Mouse (Mus musculus) stomach, postnatal 0 days (tissue): ENCODE results near the gene Slc4a10. TPM values are rescaled to one million over a fixed set of nuclear protein-coding genes. Genes with fewer than 3 reads are reported as not detected.

ENCODE experiments used
- ATAC-seq: fragments of 200-750 bp; cut with Nextera tagmentation; 2 replicates; pipeline ENCODE4 v1.8.0; 2017; ENCODE audit not compliant: low FRiP score, low TSS enrichment
- DNase-seq: peaks from one replicate; pipeline ENCODE4 v3.0.0-alpha.2; 2016; ENCODE audit warnings: low spot score
- H3K27ac ChIP-seq: fragments of 300-500 bp; sonication (generic); replicated peaks from 2 replicates; pipeline ENCODE4 v1.5.1; 2014; ENCODE audit warnings: mild to moderate bottlenecking, control low read depth
- H3K27me3 ChIP-seq: fragments of 300-500 bp; sonication (generic); 2 replicates; pipeline ENCODE4 v1.6.1; 2014; ENCODE audit warnings: low read length; ENCODE audit not compliant: control insufficient read depth, insufficient read depth
- H3K36me3 ChIP-seq: fragments of 300-500 bp; sonication (generic); 2 replicates; pipeline ENCODE4 v1.6.1; 2014; ENCODE audit warnings: low read length, mixed read lengths; ENCODE audit not compliant: control insufficient read depth, insufficient read depth
- H3K4me1 ChIP-seq: fragments of 300-500 bp; sonication (generic); replicated peaks from 2 replicates; pipeline ENCODE4 v1.6.1; 2014; ENCODE audit warnings: antibody characterized with exemption; ENCODE audit not compliant: control insufficient read depth, insufficient read depth
- H3K4me2 ChIP-seq: fragments of 300-500 bp; sonication (generic); replicated peaks from 2 replicates; pipeline ENCODE4 v1.6.1; 2014; ENCODE audit warnings: low read depth, mild to moderate bottlenecking, control low read depth, moderate library complexity
- H3K4me3 ChIP-seq: fragments of 300-500 bp; sonication (generic); 2 replicates; pipeline ENCODE4 v1.5.1; 2014; ENCODE audit warnings: low read depth, low read length, control low read depth
- H3K9ac ChIP-seq: fragments of 300-500 bp; sonication (generic); 2 replicates; pipeline ENCODE4 v1.6.1; 2014; ENCODE audit warnings: mild to moderate bottlenecking, low read length, control low read depth, mixed read lengths
- H3K9me3 ChIP-seq: fragments of 300-500 bp; sonication (generic); 2 replicates; pipeline ENCODE4 v1.6.1; 2016; ENCODE audit warnings: low read length; ENCODE audit not compliant: control insufficient read depth
- CTCF ChIP-seq: IDR thresholded peaks from 2 replicates; pipeline ENCODE4 v1.5.1; 2016; ENCODE audit warnings: antibody characterized with exemption, low read depth, mild to moderate bottlenecking, moderate library complexity
- EP300 ChIP-seq: optimal IDR thresholded peaks from 2 replicates; pipeline ENCODE3; 2016; ENCODE audit warnings: antibody characterized with exemption
- WGBS: fragments of 180-500 bp; shearing (Covaris S2); extraction: QIAGEN DNeasy Blood & Tissue Kit; methylation state at CpG from one replicate; pipeline ENCODE4 v1.1.7; 2014; 5-methylcytosine and 5-hydroxymethylcytosine counted together
- polyA plus RNA-seq: library from polyadenylated mRNA; unstranded; fragments of >200 nt; fragmentation: Nextera tagmentation; extraction: Ambion mirVana; gene quantifications from 2 replicates; pipeline ENCODE4 v1.2.1, GENCODE M21; 2015

Slc4a10 gene
- polyA plus RNA-seq, 1 experiment from 2014 or later: 0.16 TPM

DNA sequence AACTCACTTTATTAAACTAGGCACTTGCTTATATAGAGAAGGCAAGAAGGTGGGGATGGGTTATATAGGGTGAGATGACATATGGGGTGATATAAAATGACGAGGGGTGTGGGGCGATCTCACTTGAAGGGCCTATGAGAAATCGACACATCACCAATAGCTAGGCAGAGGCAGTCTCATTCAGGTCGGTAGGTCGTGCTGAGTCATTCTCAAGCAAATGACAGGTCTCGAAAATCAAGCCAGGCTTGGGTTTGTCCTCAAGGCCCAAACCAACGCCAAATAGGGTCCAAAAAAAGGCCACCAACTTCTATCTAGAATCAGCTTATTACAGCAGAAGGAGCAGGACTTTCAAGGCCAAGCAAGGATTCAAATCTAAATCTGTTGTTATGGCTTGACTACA lies 233.5 kb downstream of the Slc4a10 start:
- no peaks in the 10 kb centered on the region for H3K27me3 ChIP-seq
- ATAC-seq: no peak
- no peaks in the 10 kb centered on the region for H3K9me3 ChIP-seq
- no peak overlapping the region for H3K4me3 ChIP-seq
- H3K9ac ChIP-seq: no peak overlapping the region
- no peaks in the 10 kb centered on the region for H3K4me1 ChIP-seq
- H3K36me3 ChIP-seq: no peaks in the 10 kb centered on the region
- no peak for DNase-seq
- H3K27ac ChIP-seq: no peak overlapping the region
- 83% methylated on average over 7 of the region's 7 CpGs for WGBS
- no peak overlapping the region for H3K4me2 ChIP-seq
- no peak for TF ChIP-seq EP300
- no peak for TF ChIP-seq CTCF

DNA sequence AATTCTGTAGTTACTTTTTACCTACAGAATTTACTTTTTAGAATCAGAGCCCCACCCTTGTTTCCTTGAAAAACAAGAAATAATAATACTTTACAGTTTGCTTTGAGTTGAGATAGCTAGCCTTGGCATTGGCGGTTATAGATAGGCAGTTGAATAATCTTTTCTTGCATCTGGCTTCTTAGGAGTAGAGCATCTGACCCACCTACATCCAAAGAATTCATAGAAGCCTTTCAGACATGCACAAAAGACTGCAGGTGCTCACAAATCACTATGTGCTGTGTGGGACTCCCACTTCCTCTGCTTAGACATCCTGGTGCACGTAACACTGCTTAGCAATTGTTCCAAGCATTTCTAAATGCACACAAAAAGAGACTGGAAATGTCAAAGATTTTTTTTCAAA lies 238.8 kb downstream of the Slc4a10 start:
- Histone ChIP-seq H3K9ac (no peak overlapping the region), H3K4me2 (no peak overlapping the region), H3K27me3 (no peaks in the 10 kb centered on the region), H3K9me3 (no peaks in the 10 kb centered on the region), H3K4me3 (no peak overlapping the region), H3K27ac (no peak overlapping the region), H3K36me3 (no peaks in the 10 kb centered on the region), H3K4me1 (no peaks in the 10 kb centered on the region)
- TF ChIP-seq CTCF (no peak), EP300 (no peak)
- 69% methylated on average over 2 of the region's 2 CpGs for WGBS
- DNase-seq: no peak
- ATAC-seq: no peak

DNA sequence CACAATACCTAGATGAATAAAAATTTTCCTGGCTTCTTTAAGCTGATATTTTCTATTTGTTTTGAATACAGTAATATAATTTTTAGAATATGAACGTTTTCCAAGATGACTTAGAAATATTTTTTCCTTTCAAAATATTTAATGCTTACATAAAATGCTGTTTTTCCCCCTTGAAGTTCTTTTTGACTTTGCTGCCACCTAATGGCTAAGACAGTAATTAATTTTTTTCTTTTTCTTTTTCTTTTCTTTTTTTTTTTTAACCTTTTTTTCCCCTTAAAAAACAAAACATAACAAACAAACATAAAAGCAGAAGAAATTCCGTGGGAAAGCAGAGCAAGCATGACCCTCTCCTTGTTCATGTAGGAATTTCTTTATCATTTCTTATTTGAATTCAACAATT lies 239.6 kb downstream of the Slc4a10 start:
- Histone ChIP-seq H3K9me3 (no peaks in the 10 kb centered on the region), H3K36me3 (no peaks in the 10 kb centered on the region), H3K27ac (no peak overlapping the region), H3K4me3 (no peak overlapping the region), H3K4me2 (no peak overlapping the region), H3K9ac (no peak overlapping the region), H3K4me1 (no peaks in the 10 kb centered on the region), H3K27me3 (no peaks in the 10 kb centered on the region)
- DNase-seq (no peak), ATAC-seq (no peak)
- TF ChIP-seq CTCF: peak; percentile 62
- TF ChIP-seq EP300: no peak
- WGBS: 1% methylated on average over 2 of the region's 2 CpGs

DNA sequence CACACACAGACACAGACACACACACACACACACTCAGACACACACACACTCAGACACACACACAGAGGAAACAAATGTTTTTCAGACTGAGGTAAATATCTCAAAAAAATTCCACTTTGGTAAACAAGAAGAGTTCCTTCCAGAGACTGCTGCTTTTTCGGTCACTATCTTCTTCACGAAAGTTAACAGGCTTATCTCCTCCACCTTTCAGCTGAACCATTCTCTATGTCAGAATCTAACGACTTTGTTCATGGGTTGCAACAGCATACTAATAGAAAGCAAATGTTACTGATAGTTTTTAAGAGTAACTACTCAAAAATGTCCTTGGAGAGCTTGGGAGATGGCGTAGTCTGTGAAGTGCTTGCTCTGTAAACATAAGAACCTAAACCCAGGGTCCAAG lies 241.3 kb downstream of the Slc4a10 start:
- no peak for DNase-seq
- 52% methylated on average over 4 of the region's 4 CpGs for WGBS
- H3K4me2 ChIP-seq: no peak overlapping the region
- no peak for TF ChIP-seq EP300
- TF ChIP-seq CTCF: no peak
- no peak overlapping the region for H3K27ac ChIP-seq
- no peaks in the 10 kb centered on the region for H3K9me3 ChIP-seq
- H3K9ac ChIP-seq: no peak overlapping the region
- no peaks in the 10 kb centered on the region for H3K36me3 ChIP-seq
- no peak for ATAC-seq
- H3K4me1 ChIP-seq: no peaks in the 10 kb centered on the region
- H3K27me3 ChIP-seq: no peaks in the 10 kb centered on the region
- no peak overlapping the region for H3K4me3 ChIP-seq

DNA sequence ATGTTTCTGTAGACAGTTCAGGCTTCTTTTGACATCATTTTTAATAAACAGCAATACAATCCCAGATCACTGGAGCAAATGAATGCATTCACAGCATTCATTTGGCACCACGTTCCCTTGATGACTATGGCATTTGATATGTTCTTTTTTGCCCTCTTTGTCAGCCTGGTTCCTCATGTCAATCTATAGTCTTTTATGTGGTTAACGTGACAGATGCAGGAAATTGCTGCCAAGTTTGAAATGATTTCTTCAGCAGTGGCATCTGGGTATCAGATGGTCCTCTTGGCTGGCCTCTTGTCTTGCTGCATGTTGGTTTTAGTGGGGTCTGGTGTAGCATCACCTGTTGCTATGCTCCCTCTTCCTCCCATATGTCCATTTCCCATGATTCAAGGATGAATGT lies 247.6 kb downstream of the Slc4a10 start:
- no peak for TF ChIP-seq EP300
- Histone ChIP-seq H3K4me2 (no peak overlapping the region), H3K27me3 (no peaks in the 10 kb centered on the region), H3K4me3 (no peak overlapping the region), H3K9me3 (no peaks in the 10 kb centered on the region), H3K9ac (no peak overlapping the region), H3K36me3 (no peaks in the 10 kb centered on the region), H3K27ac (no peak overlapping the region), H3K4me1 (no peaks in the 10 kb centered on the region)
- ATAC-seq (no peak), DNase-seq (no peak)
- 48% methylated on average over 2 of the region's 2 CpGs for WGBS

DNA sequence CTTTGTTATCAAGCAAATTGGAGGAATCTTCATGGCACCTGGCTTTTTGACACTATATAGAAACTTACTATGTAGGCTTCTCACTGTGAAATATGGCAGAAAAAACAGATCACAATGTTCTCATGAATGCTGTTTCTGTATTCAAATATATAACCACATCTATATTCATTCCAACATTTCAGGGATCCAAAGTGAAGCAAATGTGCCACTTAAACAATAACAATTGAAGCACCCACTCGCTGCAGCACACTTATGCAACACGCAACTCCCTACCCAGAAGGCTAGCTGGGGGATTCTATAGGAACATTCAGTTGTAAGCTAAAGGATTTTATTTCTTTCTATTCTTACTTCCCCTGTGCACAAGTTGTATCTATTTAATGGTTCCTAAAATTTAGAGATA lies 255.5 kb downstream of the Slc4a10 start:
- Histone ChIP-seq H3K4me1 (no peaks in the 10 kb centered on the region), H3K9ac (no peak overlapping the region), H3K9me3 (no peaks in the 10 kb centered on the region), H3K4me2 (no peak overlapping the region), H3K27ac (no peak overlapping the region), H3K36me3 (no peaks in the 10 kb centered on the region), H3K27me3 (no peaks in the 10 kb centered on the region), H3K4me3 (no peak overlapping the region)
- TF ChIP-seq CTCF (no peak), EP300 (no peak)
- no peak for DNase-seq
- no peak for ATAC-seq
- 94% methylated on average over 2 of the region's 2 CpGs for WGBS

DNA sequence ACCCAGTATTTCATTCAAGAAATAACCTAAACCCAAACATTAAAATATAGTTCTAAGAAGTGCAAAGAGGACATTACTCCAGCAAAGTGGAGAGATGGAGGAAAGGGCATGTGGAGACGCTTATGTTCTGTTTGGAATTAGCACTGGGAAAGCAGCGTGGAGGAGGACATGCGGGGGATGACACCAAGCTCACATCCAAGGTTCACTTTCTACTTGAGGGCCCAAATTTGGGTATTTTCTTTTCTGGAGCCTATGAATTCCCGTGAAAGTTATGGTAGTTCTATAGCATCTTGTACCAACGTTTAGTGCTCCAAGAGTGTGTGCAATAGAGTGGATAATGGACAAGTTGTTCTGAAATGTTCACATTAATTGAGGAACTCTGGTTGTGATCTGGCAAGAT lies 260.7 kb downstream of the Slc4a10 start:
- H3K4me2 ChIP-seq: no peak overlapping the region
- no peaks in the 10 kb centered on the region for H3K27me3 ChIP-seq
- no peaks in the 10 kb centered on the region for H3K4me1 ChIP-seq
- DNase-seq: no peak
- no peak overlapping the region for H3K9ac ChIP-seq
- no peak overlapping the region for H3K4me3 ChIP-seq
- no peak overlapping the region for H3K27ac ChIP-seq
- TF ChIP-seq EP300: no peak
- no peak for TF ChIP-seq CTCF
- 87% methylated on average over 5 of the region's 5 CpGs for WGBS
- no peaks in the 10 kb centered on the region for H3K36me3 ChIP-seq
- ATAC-seq: no peak
- H3K9me3 ChIP-seq: no peaks in the 10 kb centered on the region
